Mouse (Mus musculus) monocyte, adult 2 months (primary cell): ENCODE data around the gene Nkain4.

Source experiments
- DNase-seq, 2 experiments: peaks; one replicate each; pipeline ENCODE4 v3.0.0; 2022; ENCODE audit warnings: low spot score in 2 of 2, low read depth in 1 of 2

The Nkain4 gene

DNA sequence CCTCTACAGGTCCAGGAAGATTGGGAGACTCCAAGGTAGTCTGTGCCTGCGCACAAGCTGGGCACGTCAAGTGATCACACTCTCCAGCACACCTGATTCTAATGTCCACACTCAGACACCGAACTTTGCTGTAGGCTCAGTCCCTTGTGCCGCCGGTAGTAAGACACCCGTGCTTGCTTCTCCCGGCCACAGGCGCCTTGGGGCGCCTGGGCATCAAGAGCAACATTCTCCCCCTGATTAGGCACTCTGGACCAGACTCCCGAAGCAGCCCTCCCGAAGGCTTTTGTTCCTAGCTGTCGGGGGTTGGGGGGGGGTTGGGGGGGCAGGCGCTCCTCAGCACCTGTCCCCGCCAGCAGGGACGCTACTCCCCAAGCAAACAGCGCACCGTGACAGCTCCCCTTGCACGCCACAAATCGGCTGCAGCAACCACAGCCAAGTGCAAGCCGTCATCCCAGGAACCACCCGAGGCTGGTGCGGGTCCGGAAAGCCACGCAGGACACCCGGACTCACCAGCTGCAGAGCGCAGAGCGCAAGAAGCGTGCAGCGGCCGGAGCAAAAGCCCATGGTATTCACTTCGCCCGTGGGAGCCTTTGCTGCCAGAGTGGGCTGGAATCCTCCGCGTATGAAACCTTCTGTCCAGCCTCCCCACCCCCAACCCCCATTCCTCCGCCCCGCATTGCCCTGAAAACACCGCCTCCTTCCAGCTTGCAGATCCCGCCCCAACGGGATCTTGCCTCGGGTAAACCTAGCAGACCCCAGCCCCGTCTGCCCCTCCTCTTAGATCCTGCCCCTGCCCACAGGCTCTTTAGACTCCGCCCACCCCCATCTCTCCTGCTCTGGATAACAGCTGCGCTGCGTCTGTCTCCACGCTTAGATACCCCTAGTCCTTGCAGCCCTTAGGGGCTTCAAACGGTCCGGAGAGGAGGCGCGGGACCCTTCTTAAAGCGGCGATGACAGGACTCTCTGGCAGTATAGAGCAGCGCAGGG, at the start of gene Nkain4:
Gene Nkain4, minus strand, starts transcription at position 639 of the 987 bp plus-strand sequence.
- DNase-seq, result no peak

DNA sequence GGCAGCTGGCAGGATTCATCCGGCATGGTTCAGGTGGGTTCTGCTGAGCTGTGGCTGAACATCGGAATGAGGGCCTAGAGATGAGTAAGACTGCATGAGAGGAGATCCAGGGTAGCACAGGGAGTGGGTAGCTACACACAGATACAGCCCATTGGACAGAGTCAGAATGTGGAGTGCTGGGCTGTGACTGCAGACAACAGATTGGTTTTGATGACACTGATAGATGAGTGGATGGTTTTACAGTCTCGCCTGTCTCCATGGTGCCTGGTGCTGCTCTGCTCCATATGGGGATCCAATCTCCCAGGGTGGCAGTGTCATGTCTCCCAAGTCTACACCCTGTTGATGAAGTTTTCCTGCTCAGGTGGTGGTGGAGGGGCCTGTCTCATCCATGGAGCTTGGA, 42.4 kb upstream of the Nkain4 start:
- no peak for DNase-seq

DNA sequence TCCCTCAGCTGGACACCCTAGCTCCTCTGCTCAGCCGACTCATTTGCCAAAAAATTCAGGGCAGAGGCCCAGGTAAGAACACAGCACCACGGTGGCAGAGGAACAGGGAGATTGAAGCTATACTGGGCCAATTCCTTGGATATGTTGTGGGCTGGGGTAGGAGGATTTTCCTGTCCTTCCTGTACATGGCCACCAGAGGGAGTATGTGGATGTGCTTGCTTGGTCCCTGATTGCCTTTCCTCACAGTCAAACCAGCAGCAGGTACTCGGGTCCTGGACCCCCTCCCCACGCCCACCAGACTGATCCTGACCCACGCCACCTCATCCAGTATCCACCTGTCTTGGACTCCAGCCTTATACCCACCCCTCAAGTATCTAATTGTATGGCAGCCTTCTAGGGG, 41.9 kb upstream of the Nkain4 start:
- DNase-seq, result no peak

DNA sequence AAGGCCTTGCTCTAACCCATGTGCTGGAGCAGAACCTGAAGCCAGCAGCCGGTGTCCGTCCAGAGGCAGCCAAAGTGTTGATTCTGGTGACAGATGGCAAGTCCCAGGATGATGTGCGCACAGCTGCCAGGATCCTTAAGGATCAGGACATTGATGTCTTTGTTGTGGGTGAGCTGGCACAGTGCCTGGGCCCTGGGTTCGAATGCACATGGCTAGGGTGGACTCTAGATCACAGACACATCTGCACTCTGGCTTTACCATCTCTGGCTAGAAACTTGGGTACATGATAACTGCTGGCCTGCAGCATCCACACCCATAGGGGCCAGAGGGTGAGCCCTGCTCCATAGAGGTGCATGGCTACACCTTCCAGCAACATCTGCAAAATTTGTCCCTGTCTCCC, 41.0 kb upstream of the Nkain4 start:
- no peak for DNase-seq

DNA sequence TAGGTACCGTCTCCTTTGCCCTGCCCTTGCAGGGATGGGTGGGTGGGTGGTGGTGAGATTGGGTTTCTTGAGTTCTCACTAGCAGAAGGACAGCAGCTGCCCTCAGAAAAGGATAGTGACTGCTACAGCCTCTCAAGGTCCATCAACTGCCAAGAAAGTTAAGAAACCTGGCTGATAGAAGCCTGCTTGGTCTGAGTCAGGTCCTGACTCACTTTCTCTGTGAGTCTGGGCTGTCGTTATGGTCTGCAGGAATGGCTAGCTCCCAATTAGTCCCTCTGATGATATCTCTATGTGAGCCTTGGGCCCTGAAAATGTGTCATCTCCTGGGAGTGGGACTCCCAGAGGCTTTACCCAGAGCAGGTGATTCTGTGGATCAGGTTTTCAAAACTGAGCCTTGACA, 39.9 kb upstream of the Nkain4 start:
- DNase-seq, result no peak

DNA sequence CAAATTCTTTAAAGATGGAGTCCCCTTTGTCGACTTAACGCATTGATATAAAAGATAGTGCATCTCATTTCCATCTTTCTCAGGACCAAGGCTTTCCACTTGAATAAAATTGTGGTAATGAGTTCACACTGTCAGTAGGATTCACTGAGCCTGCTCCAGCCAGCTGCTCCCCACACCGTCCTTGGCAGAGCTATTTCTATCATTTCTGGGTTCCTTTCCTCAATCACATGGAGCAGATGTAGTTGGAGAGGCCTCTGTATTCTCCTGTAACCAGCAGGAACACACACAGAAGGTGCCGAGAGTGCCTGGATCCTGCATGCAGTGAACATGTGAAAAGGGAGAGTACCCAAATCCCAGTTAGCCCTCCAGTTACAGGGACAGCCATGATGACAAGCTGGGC, 35.8 kb upstream of the Nkain4 start:
- no peak for DNase-seq

DNA sequence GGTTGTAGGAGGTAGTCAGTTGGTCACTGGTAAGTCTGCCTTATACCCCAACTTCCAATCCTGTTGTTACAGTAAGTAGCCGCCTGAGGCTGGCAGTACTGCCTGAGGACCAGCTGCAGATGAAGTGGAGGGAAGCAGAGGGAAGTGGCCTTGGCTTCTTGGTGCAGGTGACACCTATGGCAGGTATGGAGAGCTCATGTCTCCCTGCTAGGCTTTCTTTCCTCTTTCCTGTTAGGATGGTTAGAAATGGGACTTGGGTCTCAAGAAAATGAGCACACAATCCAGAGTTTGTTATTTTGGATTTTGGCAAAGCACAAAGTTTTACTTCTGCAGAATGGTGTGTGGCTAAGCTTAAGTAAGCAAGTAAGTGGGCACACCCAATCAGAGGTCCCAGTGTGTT, 34.4 kb upstream of the Nkain4 start:
- DNase-seq, result no peak

DNA sequence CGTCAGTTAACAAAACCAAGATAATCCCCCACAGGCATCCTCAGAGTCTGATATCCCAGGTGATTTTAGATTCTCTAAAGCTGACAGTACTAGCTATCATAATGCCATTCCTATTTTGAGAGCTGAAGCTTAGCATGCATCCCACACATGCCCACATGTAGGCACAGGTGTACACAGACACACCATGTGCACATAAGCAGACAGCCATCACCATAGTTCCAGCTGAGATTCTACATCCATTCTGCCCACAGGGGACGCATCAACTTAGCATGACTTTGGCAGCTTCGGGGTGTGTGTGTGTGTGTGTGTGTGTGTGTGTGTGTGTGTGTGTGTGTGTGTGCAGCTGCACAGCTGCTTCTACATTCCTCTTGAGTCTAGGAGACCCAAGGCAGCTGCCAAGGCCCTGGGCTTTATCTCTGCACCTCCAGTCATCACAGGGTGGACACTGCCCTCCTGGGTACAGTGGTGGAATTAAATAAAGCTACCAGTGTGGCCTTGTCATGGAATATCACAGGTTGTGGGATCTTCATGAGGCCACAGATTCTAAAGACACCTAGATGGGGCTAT, 33.9 kb upstream of the Nkain4 start:
- DNase-seq, result no peak

DNA sequence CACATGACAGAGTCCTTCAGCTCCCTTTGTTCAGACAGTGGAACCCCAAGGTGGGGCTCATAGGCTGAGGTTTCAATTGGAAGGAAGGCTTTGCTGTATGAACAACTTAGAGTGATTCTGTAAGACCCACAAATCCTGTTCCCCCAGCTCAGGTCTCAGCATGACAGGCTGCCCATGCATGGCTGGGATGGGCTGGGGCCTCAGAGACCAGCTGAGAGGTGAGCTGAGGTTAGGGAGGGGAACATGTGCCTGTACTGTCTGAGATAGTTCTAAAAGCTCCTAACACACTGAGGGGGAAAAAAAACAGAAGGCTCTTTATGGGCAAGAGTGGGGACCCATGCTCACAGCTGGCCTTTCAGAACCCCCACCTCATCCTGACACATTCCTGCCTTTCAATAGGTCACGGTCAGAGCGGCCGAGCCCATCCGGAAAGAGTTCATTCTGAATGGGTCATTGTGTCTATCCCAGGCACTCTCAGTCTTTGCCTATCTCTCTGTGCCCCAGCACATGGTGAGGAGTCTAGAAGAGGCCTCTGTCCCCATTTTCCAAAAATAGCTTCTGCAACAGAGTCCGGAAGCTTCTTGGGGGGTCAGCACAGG, 33.0 kb upstream of the Nkain4 start:
- DNase-seq, result no peak

DNA sequence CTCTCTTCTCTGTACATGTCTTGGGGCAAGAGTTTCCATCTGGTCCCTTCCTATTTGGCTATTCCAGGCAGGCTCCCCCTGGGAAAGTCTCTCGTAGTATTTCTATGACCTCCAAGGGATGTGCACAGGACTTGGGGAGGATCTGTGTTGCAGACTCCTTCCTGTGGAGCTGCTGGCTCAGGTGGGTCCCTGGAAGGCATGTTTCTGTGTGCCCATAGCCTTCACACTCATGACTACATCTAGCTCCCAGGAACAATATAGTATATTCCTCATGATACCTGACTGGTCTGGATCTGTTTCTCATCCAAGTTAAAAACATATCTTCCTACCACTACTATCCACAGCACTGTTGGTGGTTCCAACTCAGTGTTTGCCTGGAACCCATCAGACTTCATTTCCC, 32.5 kb upstream of the Nkain4 start:
- no peak for DNase-seq

DNA sequence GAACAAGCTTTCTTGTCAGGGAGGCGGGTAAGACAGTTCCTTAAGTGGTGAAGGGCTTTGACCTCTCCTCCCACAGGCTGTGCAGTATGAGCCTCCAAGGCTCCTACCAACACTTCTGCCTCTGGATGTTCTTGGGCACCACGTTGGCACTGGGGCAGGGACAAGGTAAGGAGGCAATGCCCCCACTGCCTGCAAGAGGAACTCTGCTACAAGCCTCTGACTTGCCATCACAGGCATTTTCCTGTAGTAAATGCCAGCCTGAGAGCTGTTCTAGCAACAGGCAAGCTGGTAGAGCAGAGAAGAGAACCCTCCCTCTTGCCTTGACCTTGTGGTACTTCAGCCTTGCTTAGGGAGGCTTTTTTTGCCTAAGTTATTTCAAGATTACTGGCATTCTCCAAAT, 31.9 kb upstream of the Nkain4 start, which contains the start of gene Col20a1:
Gene Col20a1, plus strand, starts transcription at position 87 of the 400 bp plus-strand sequence.
- DNase-seq, result no peak

DNA sequence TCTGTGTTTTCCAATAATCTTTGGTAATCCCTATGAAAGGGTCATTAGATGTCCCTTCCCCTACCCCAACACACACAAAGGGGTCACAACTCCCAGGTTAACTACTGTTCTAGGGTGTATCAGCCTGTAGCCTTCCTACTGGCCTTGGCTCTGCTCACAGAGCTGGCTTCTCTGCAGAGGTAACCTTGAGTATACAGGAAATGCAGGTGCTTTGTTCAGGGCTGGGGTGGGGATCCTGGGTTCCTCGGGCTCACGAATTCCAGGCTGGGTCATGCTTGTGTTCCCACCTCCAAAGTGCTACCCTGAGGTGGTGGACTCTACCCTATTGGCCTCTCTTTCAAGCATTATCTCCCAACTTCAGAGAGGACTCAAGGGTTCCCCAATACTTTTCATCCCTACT, 31.1 kb upstream of the Nkain4 start:
- DNase-seq, result no peak

DNA sequence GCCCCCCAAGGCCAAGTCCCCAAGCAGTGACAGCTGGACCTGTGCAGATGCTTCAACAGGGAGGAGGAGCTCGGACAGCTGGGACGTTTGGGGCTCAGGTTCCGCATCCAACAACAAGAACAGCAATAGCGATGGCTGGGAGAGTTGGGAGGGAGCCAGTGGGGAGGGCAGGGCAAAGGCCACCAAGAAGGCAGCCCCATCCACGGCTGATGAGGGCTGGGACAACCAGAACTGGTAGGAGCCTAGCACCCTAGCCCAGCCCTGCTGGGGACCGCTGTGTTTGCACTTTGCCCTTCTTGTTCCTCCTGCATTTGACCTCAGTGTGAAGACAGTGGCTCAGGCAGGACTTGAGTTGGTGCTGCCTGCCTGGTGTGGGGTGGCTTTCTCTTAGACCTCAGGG, 26.6 kb upstream of the Nkain4 start:
- no peak for DNase-seq

DNA sequence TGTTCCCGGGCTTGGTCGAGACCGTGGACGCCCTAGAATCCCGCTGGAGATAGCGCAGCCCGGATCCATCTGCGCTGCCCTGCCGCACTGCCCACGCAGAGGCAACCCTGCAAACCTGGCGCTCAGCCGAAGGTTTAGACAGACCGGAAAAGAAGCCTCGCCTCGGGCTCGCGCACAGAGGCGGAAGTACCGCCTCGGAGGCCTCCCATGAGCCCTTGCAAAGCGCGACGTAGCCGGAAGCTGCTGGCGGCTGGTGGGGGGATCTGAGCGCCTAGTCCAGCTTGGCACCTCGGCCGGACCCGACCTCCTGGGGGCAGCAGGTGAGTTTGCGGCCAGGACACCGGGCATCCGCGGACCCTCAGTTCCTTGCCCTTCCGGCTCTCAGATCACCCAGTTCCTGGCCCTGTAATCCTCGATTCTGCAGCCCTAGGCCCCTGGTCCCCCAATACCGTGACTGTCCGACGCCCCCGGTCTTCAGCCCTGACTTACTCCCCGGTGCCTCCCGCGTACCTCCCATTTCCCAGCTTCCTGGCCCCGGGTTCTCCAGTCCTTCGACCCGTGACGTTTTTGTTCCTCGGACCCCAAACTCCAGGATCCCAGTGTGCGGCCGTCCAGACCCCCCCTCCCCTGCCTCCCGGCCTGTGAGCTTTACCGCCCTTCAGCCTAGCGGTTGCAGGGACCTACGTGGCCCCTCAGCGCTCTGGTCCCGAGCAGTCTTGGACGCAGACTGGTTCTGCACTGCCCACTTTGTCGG, 12.7 kb upstream of the Nkain4 start, which contains the start of gene Arfgap1:
Gene Arfgap1, plus strand, starts transcription at position 216 of the 754 bp plus-strand sequence.
- DNase-seq, result peak; percentile 58 to 77

DNA sequence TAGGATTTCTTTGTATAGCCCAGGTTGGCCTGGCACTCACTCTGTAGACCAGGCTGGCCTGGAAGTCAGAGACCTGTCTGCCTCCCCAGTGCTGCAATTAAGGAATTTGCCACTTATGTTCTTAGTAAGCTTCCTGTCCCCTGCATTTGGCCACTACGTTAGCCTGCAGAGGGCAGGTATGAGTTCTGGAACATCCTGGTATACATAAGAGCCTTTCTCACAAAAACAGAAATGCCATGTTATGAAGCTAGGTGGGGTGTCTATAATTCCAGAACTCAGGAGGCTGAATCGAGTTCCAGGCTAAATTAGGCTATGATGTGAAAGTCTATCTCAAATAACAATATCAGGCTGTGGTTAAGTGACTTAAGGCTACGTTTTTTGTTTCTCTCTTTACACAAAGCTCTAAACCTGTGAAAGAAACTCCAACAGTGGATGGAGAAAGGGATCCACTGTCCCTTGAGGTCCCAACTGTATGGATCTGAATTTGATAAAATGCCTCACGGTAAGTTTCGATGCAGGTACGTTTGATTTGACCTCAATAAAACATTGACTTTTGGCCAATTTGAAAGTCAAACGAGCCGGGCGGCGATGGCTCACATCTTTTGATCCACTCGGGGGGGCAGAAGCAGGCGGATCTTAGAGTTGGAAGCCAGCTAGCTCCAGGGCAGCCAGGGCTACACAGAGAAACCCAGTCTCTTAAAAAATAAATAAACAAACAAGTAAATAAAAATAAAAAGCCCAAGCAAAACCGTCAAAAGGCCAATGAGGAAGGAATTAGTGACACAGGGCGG, 11.8 kb upstream of the Nkain4 start:
- DNase-seq, result no peak

DNA sequence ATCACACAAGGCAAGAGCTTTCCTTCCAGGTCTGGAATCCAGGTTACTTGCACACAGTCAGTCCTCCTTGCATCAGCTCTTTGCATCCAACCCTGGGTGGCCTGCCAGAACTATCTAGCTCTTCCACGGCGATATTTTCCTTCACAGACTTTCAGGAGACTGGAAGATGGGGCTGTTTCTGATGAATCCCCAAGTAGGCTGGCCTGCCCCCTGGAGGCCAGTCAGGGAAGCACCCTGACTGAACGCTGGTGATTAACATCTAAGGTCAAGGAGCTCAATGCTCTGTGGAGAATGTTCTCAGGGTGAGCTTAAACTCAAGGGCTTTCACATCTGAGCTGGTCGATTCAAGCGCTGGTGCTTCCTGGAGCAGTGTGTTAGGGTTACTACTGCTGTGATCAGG, 9.5 kb upstream of the Nkain4 start:
- DNase-seq, result peak; percentile 30 to 49

DNA sequence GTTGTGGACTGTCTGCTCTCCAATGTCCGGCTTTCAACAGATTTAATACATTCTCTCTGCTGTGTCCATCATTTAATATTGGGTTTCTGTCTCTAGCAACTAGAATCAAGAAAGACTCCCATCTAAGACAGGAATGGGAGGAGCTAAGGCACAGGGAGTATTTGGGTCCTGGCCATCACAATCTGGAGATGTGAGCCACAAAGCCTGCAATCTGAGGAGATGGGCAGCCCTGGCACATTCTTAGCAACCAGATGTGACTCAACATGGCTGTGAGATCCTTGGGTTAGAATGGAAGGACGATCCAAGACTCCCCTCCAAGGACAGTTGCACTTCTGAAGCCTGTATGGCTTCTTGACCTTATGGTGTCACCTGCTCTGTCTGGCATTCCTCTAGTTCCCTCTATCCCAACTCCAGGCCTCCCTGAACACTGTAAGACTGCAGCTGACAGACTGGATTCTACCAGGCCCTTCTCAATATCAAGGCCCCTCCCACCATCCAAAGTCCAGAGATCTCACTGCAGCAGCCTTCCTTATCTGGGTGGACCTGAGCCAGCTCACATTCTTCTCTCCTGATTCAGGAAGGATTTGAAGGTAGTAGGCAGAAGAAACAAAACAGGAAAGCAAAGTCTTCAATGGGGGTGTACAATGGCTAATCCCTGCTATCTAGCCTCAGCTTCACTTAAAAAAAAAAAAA, 8.3 kb upstream of the Nkain4 start:
- DNase-seq, result no peak

DNA sequence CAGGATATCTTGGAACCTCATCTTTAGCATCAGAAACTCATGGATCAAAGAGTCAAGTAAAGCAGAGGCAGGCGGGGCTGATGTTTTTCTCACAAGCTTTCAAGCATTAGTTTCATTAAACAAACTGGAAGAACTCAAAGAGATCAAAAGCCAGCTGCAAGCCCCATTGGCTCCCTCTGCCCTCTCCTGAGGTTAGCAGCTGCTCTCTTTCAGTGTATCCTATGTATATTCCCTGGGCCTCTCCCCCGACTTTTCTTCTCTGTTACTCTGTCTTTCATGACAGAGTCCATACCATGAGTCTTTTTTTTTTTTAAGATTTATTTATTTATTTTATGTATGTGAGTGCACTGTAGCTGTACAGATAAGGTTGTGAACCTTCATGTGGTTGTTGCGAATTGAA, 5.7 kb upstream of the Nkain4 start:
- DNase-seq, result no peak

DNA sequence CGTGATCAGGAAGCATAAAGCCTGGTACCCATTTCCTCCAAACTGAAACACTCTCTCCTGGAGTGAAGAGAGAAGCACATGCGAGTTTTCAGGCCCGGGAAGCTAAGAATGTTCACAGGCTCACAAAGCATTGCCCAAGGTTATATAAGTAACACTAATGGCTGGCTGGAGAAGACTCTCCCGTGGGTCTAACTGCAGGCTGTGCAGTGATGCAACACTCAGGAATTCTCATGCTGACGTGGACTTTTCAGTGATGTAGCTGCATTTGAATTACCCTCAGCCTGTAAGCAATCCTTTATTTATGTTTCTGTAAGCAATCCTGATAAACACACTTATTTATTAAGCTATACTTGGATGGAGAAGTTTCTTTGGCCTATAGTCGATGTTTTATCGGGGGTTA, 5.1 kb upstream of the Nkain4 start:
- no peak for DNase-seq

DNA sequence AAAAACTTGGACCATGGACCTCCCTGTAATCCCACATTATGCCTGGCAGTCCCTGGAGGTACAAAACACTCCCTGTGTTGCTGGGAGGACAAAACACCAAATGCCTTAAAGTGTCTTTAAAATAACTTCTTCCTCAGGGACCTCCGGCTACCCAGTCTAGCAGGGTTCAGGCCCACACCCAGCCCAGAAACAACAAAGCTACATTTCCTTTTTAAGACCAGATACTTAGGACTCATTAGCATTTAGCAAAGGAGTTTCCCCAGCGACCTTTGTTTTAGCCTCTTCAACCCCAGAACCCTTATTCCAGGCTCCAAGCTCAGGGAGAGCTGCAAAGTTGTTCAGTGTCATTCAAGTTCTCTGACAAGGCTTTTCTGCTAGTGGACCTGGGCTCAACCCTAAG, 861 bp downstream of the Nkain4 start:
- no peak for DNase-seq
